In the genomic region with DNA sequence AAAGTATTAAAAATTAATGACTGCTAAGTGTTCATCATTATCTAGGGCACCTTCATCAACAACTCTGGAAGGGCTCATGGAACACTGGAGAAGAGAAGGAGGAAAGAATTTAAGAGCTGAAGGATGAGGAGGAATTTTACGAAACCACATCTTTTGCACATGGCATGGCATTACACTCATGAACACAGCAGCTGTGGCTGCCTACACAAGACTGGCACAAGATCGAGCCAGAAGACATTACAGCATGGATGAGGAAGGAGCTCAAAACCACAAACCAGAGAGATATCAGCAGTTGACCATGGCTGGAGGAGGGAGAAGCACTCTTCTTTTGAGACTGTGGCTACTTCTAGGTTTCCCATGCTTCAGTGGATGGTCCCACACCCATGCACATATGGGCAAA, we compare ENCODE assay signal across 32 mouse cellular contexts.
DNase-seq lines count a peak whose midpoint lies in the region; ATAC-seq lines count a peak whose summit lies in the region.
"Had no signal": no experiment of that assay in that cellular context is flagged by ENCODE, and none has a peak within 500 bp of the region (broad histone marks: within the 10 kb centered on the region; RNA-seq: fewer than 3 reads in every experiment).

No protein-coding gene starts in this region.

- H3K9me3 ChIP-seq in midbrain, embryonic 15.5 days, result no peaks in the 10 kb centered on the region
- H3K9me3 ChIP-seq: forebrain, embryonic 13.5 days; G1E; hindbrain, embryonic 10.5 days; hindbrain, embryonic 15.5 days; kidney, embryonic 15.5 days; limb, embryonic 10.5 days; limb, embryonic 15.5 days; midbrain, embryonic 13.5 days; neural tube, embryonic 15.5 days had no signal

- no peak for ATAC-seq in midbrain, embryonic 15.5 days (replicated peaks)
- ATAC-seq: forebrain, embryonic 13.5 days; inflammation-experienced regulatory T-cells, adult 6 months; midbrain, embryonic 13.5 days had no signal

- no peak overlapping the region for H3K9ac ChIP-seq in midbrain, embryonic 15.5 days
- H3K9ac ChIP-seq: forebrain, embryonic 13.5 days; hindbrain, embryonic 15.5 days; kidney, embryonic 15.5 days; limb, embryonic 15.5 days; liver, embryonic 14.5 days; midbrain, embryonic 13.5 days; neural tube, embryonic 15.5 days had no signal

- no peak overlapping the region for H3K27ac ChIP-seq in midbrain, embryonic 15.5 days
- H3K27ac ChIP-seq: forebrain, embryonic 13.5 days; hindbrain, embryonic 10.5 days; hindbrain, embryonic 15.5 days; kidney, embryonic 15.5 days; limb, embryonic 10.5 days; limb, embryonic 15.5 days; liver, embryonic 14.5 days; macrophage; midbrain, embryonic 13.5 days; neural tube, embryonic 15.5 days had no signal

- no peaks in the 10 kb centered on the region for H3K27me3 ChIP-seq in midbrain, embryonic 15.5 days (replicated peaks)
- H3K27me3 ChIP-seq: forebrain, embryonic 13.5 days; hindbrain, embryonic 15.5 days; kidney, embryonic 15.5 days; limb, embryonic 15.5 days; midbrain, embryonic 13.5 days; neural tube, embryonic 15.5 days had no signal

- 94% methylated on average over 2 of the region's 2 CpGs for WGBS in midbrain, embryonic 15.5 days

- no peaks in the 10 kb centered on the region for H3K36me3 ChIP-seq in midbrain, embryonic 15.5 days (replicated peaks)
- H3K36me3 ChIP-seq: G1E; hindbrain, embryonic 10.5 days; hindbrain, embryonic 15.5 days; kidney, embryonic 15.5 days; limb, embryonic 10.5 days; limb, embryonic 15.5 days; midbrain, embryonic 13.5 days; neural tube, embryonic 15.5 days had no signal

- H3K4me2 ChIP-seq in midbrain, embryonic 15.5 days, result no peak overlapping the region
- H3K4me2 ChIP-seq: forebrain, embryonic 13.5 days; hindbrain, embryonic 15.5 days; kidney, embryonic 15.5 days; limb, embryonic 15.5 days; midbrain, embryonic 13.5 days; neural tube, embryonic 15.5 days had no signal

- DNase-seq in layer of hippocampus, adult 11-12 months (ENCODE audit: low spot score), result peak; percentile 14
- DNase-seq in layer of hippocampus, adult 9-10 months (ENCODE audit: low spot score), result no peak
- peak; percentile 3 to 9 for DNase-seq in left cerebral cortex, adult 9 months (ENCODE audit: low spot score in 2 of 2)
- DNase-seq in left cerebral cortex, adult 11 months (ENCODE audit: low spot score), result no peak
- peak; percentile 54 for DNase-seq in layer of hippocampus, adult 9-11 months
- no peak for DNase-seq in ovary, postnatal 36 days (ENCODE audit: low spot score)
- DNase-seq: adrenal gland, adult 8-10 months; B cell, adult 2 months; cerebellum, adult 11 months; cerebellum, adult 9-10 months; cerebellum, postnatal 36 days; gastrocnemius, postnatal 14 days; heart, postnatal 14 days; kidney, adult 18-20 months; kidney, postnatal 25 days; lung, adult 2 months; lung, postnatal 10 days; right cerebral cortex, postnatal 4 days; thymus, postnatal 4 days had no signal

- H3K4me3 ChIP-seq in midbrain, embryonic 15.5 days, result no peak overlapping the region
- H3K4me3 ChIP-seq: forebrain, embryonic 13.5 days; hindbrain, embryonic 10.5 days; hindbrain, embryonic 15.5 days; kidney, embryonic 15.5 days; limb, embryonic 10.5 days; limb, embryonic 15.5 days; midbrain, embryonic 13.5 days; neural tube, embryonic 15.5 days had no signal

- no peaks in the 10 kb centered on the region for H3K4me1 ChIP-seq in midbrain, embryonic 15.5 days
- H3K4me1 ChIP-seq: hindbrain, embryonic 10.5 days; hindbrain, embryonic 15.5 days; kidney, embryonic 15.5 days; midbrain, embryonic 13.5 days had no signal

Comparison
In these comparisons a context has a peak if more than half of its experiments do, and no peak if none do; other contexts are left out.
1. DNase-seq: peak in layer of hippocampus, adult 11-12 months (single experiment), left cerebral cortex, adult 9 months (2 of 2) and layer of hippocampus, adult 9-11 months (single experiment); none in layer of hippocampus, adult 9-10 months (single experiment), left cerebral cortex, adult 11 months (single experiment) and ovary, postnatal 36 days (single experiment).